9 mouse cellular contexts compared by ENCODE assay signal in the genomic region with DNA sequence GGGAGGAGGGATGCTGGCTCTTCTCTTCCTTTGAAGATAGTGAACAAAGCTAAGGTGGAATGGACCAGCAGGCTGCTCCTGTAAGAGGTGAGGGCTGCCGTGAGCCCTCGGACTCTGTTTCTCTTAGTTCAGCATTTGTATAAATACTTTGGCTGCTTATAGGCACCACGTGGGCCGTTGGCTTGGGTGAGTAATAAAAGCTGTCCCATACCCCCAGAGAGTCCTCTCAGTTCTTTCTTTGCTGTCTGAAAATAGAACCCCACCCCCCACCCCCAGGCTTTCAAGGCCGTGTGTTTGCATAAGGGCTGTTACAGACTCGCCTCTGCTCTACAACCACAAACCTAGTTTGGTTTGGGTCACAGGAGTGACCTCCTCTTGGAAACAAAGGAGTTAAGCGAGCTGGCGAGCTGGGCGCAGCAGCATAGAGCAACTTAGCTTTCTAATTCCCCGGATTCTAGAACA. TPM values are rescaled to one million over a fixed set of nuclear protein-coding genes. Genes with fewer than 3 reads are reported as not detected.
DNase-seq lines count a peak whose midpoint lies in the region; ATAC-seq lines count a peak whose summit lies in the region.
"Had no signal": no experiment of that assay in that cellular context is flagged by ENCODE, and none has a peak within 500 bp of the region (broad histone marks: within the 10 kb centered on the region; RNA-seq: fewer than 3 reads in every experiment).

No protein-coding gene starts in this region.

- H3K9me3 ChIP-seq in hindbrain, embryonic 10.5 days = no peaks in the 10 kb centered on the region
- no peaks in the 10 kb centered on the region for H3K9me3 ChIP-seq in hindbrain, embryonic 13.5 days
- H3K9me3 ChIP-seq in embryonic facial prominence, embryonic 14.5 days (ENCODE audit: control insufficient read depth, low read length) = no peaks in the 10 kb centered on the region
- no peaks in the 10 kb centered on the region for H3K9me3 ChIP-seq in midbrain, embryonic 16.5 days (replicated peaks; ENCODE audit: control insufficient read depth, low read length, poor library complexity, severe bottlenecking)
- H3K9me3 ChIP-seq: embryonic facial prominence, embryonic 13.5 days had no signal

- no peak overlapping the region for H3K4me3 ChIP-seq in hindbrain, embryonic 10.5 days
- no peak overlapping the region for H3K4me3 ChIP-seq in hindbrain, embryonic 13.5 days
- H3K4me3 ChIP-seq in embryonic facial prominence, embryonic 14.5 days (ENCODE audit: low read depth, low read length) = no peak overlapping the region
- H3K4me3 ChIP-seq in midbrain, embryonic 16.5 days (ENCODE audit: low read depth, low read length) = no peak overlapping the region
- H3K4me3 ChIP-seq: embryonic facial prominence, embryonic 13.5 days had no signal

- H3K4me2 ChIP-seq in hindbrain, embryonic 13.5 days = no peak overlapping the region
- H3K4me2 ChIP-seq in embryonic facial prominence, embryonic 14.5 days (ENCODE audit: low read depth, low read length) = peak overlapping the region; percentile 18; the same call in 1 of the 2 replicates
- no peak overlapping the region for H3K4me2 ChIP-seq in midbrain, embryonic 16.5 days (ENCODE audit: low read length)
- H3K4me2 ChIP-seq: embryonic facial prominence, embryonic 13.5 days had no signal

- 27% methylated on average over 10 of the region's 10 CpGs for WGBS in hindbrain, embryonic 10.5 days
- 25% methylated on average over 10 of the region's 10 CpGs for WGBS in hindbrain, embryonic 13.5 days
- 19% methylated on average over 10 of the region's 10 CpGs for WGBS in embryonic facial prominence, embryonic 14.5 days
- WGBS in midbrain, embryonic 16.5 days = 31% methylated on average over 10 of the region's 10 CpGs

- no peak; the same call in 1 of the 2 replicates for ATAC-seq in hindbrain, embryonic 13.5 days (ENCODE audit: low FRiP score)
- peak; percentile 53; the same call in 1 of the 2 replicates for ATAC-seq in embryonic facial prominence, embryonic 14.5 days (ENCODE audit: low read depth)
- 0 out of 2 replicates have a peak, but pooled peaks have one; percentile 43 for ATAC-seq in midbrain, embryonic 16.5 days
- ATAC-seq in CD4-positive, CD25-positive, alpha-beta regulatory T cell, adult 4 months = no peak

- peak; percentile 49 for DNase-seq in hindbrain, embryonic 10.5 days (ENCODE audit: low spot score)
- peak; percentile 35 for DNase-seq in Muller cell, postnatal 12 days (ENCODE audit: inconsistent ontology term)
- DNase-seq in embryonic facial prominence, embryonic 14.5 days (ENCODE audit: low spot score) = peak; percentile 29
- no peak for DNase-seq in right cerebral cortex, adult 2 months (ENCODE audit: low spot score in 2 of 2)
- no peak for DNase-seq in thymus, postnatal 10 days (ENCODE audit: low spot score in 2 of 2)

- no peak overlapping the region; the same call in 1 of the 2 replicates for H3K9ac ChIP-seq in hindbrain, embryonic 13.5 days
- H3K9ac ChIP-seq in embryonic facial prominence, embryonic 14.5 days (ENCODE audit: low read depth, low read length) = 0 out of 2 replicates have a peak overlapping the region, but pooled peaks have one; percentile 3
- H3K9ac ChIP-seq in midbrain, embryonic 16.5 days (ENCODE audit: low read depth, low read length) = no peak overlapping the region
- H3K9ac ChIP-seq: embryonic facial prominence, embryonic 13.5 days had no signal

- no peaks in the 10 kb centered on the region for H3K36me3 ChIP-seq in hindbrain, embryonic 10.5 days
- no peaks in the 10 kb centered on the region for H3K36me3 ChIP-seq in hindbrain, embryonic 13.5 days
- H3K36me3 ChIP-seq in embryonic facial prominence, embryonic 14.5 days (ENCODE audit: control insufficient read depth, insufficient read depth, low read length) = no peaks in the 10 kb centered on the region
- H3K36me3 ChIP-seq in midbrain, embryonic 16.5 days (ENCODE audit: control insufficient read depth, insufficient read depth, low read length) = no peaks in the 10 kb centered on the region
- H3K36me3 ChIP-seq: embryonic facial prominence, embryonic 13.5 days had no signal

- H3K27me3 ChIP-seq in hindbrain, embryonic 10.5 days (ENCODE audit: insufficient read depth, poor library complexity, severe bottlenecking) = no peaks in the 10 kb centered on the region
- no peaks in the 10 kb centered on the region for H3K27me3 ChIP-seq in hindbrain, embryonic 13.5 days
- H3K27me3 ChIP-seq in embryonic facial prominence, embryonic 14.5 days (replicated peaks; ENCODE audit: control insufficient read depth, insufficient read depth, low read length) = no peaks in the 10 kb centered on the region
- no peaks in the 10 kb centered on the region for H3K27me3 ChIP-seq in midbrain, embryonic 16.5 days (ENCODE audit: control insufficient read depth, insufficient read depth, low read depth, low read length)
- H3K27me3 ChIP-seq: embryonic facial prominence, embryonic 13.5 days had no signal

- peaks cover 11% of the 10 kb centered on the region for H3K4me1 ChIP-seq in hindbrain, embryonic 10.5 days (replicated peaks)
- H3K4me1 ChIP-seq in hindbrain, embryonic 13.5 days (replicated peaks) = no peaks in the 10 kb centered on the region
- H3K4me1 ChIP-seq in embryonic facial prominence, embryonic 14.5 days (ENCODE audit: control insufficient read depth, insufficient read depth, low read length) = peaks cover 6% of the 10 kb centered on the region; the same call in 1 of the 2 replicates
- H3K4me1 ChIP-seq in midbrain, embryonic 16.5 days (ENCODE audit: control insufficient read depth, insufficient read depth, low read length) = peaks cover 5% of the 10 kb centered on the region; the same call in 1 of the 2 replicates

- peak overlapping the region; percentile 81 for H3K27ac ChIP-seq in hindbrain, embryonic 10.5 days
- no peak overlapping the region for H3K27ac ChIP-seq in hindbrain, embryonic 13.5 days
- no peak overlapping the region for H3K27ac ChIP-seq in embryonic facial prominence, embryonic 14.5 days (replicated peaks; ENCODE audit: low read depth, low read length)
- H3K27ac ChIP-seq in midbrain, embryonic 16.5 days (ENCODE audit: low read length) = no peak overlapping the region
- H3K27ac ChIP-seq: embryonic facial prominence, embryonic 13.5 days had no signal

RNA-seq across cellular contexts. Expression of gene 6030458C11Rik, which starts 35.0 kb away (rescaled TPM):
- 39.7 and 42.3 TPM in 2 replicates for polyA plus RNA-seq in hindbrain, embryonic 10.5 days (2016; fragmentation: Nextera tagmentation; extraction: Ambion mirVana)
- polyA plus RNA-seq in hindbrain, embryonic 13.5 days (2015; fragmentation: Nextera tagmentation; extraction: Ambion mirVana) = 33.7 and 42.1 TPM in 2 replicates
- 20.6 and 23.9 TPM in 2 replicates for polyA plus RNA-seq in embryonic facial prominence, embryonic 14.5 days (2014; fragmentation: Nextera tagmentation; extraction: Ambion mirVana)
- 31.3 and 33.8 TPM in 2 replicates for polyA plus RNA-seq in midbrain, embryonic 16.5 days (2015; fragmentation: Nextera tagmentation; extraction: Ambion mirVana)
- 10 to 100 TPM; 37.6 to 44.9 TPM for polyA plus RNA-seq in CD4-positive, CD25-positive, alpha-beta regulatory T cell, adult 4 months (2017; shearing (Covaris generic))

RNA-seq across cellular contexts. Expression of gene Drosha, which starts 35.2 kb away (rescaled TPM):
- 66.8 and 72.1 TPM in 2 replicates for polyA plus RNA-seq in hindbrain, embryonic 10.5 days (2016; fragmentation: Nextera tagmentation; extraction: Ambion mirVana)
- polyA plus RNA-seq in hindbrain, embryonic 13.5 days (2015; fragmentation: Nextera tagmentation; extraction: Ambion mirVana) = 50.0 and 53.8 TPM in 2 replicates
- 38.8 and 43.1 TPM in 2 replicates for polyA plus RNA-seq in embryonic facial prominence, embryonic 14.5 days (2014; fragmentation: Nextera tagmentation; extraction: Ambion mirVana)
- polyA plus RNA-seq in midbrain, embryonic 16.5 days (2015; fragmentation: Nextera tagmentation; extraction: Ambion mirVana) = 55.7 and 59.7 TPM in 2 replicates
- polyA plus RNA-seq in CD4-positive, CD25-positive, alpha-beta regulatory T cell, adult 4 months (2017; shearing (Covaris generic)) = 10 to 100 TPM; 12.7 to 17.1 TPM

RNA-seq across cellular contexts. Expression of gene Pdzd2, which starts 49.7 kb away (rescaled TPM):
- 4.0 and 4.9 TPM in 2 replicates for polyA plus RNA-seq in hindbrain, embryonic 10.5 days (2016; fragmentation: Nextera tagmentation; extraction: Ambion mirVana)
- 9.3 and 12.3 TPM in 2 replicates for polyA plus RNA-seq in hindbrain, embryonic 13.5 days (2015; fragmentation: Nextera tagmentation; extraction: Ambion mirVana)
- polyA plus RNA-seq in embryonic facial prominence, embryonic 14.5 days (2014; fragmentation: Nextera tagmentation; extraction: Ambion mirVana) = 22.3 and 28.0 TPM in 2 replicates
- 14.5 and 15.0 TPM in 2 replicates for polyA plus RNA-seq in midbrain, embryonic 16.5 days (2015; fragmentation: Nextera tagmentation; extraction: Ambion mirVana)
- under 1 TPM; 0.08 to 0.63 TPM for polyA plus RNA-seq in CD4-positive, CD25-positive, alpha-beta regulatory T cell, adult 4 months (2017; shearing (Covaris generic))

Comparison
In these comparisons a context has a peak if more than half of its experiments do, and no peak if none do; other contexts are left out.
1. DNase-seq: peak in hindbrain, embryonic 10.5 days (single experiment), Muller cell, postnatal 12 days (single experiment) and embryonic facial prominence, embryonic 14.5 days (single experiment); none in right cerebral cortex, adult 2 months (0 of 2) and thymus, postnatal 10 days (0 of 2).
2. ATAC-seq: peak in embryonic facial prominence, embryonic 14.5 days (single experiment) and midbrain, embryonic 16.5 days (single experiment); none in hindbrain, embryonic 13.5 days (single experiment) and CD4-positive, CD25-positive, alpha-beta regulatory T cell, adult 4 months (single experiment).